Mouse (Mus musculus) effector memory CD4-positive, alpha-beta T cell, adult 7 months (primary cell): ENCODE results near the gene P3h2. TPM values are rescaled to one million over a fixed set of nuclear protein-coding genes. Genes with fewer than 3 reads are reported as not detected.

ENCODE experiments used
- polyA plus RNA-seq: library from polyadenylated mRNA; unstranded; fragments of 100-300 nt; shearing (Covaris generic); gene quantifications from one replicate; pipeline ENCODE4 v1.2.1, GENCODE M21; 2017

The P3h2 gene
- 0.20 TPM for polyA plus RNA-seq

DNA sequence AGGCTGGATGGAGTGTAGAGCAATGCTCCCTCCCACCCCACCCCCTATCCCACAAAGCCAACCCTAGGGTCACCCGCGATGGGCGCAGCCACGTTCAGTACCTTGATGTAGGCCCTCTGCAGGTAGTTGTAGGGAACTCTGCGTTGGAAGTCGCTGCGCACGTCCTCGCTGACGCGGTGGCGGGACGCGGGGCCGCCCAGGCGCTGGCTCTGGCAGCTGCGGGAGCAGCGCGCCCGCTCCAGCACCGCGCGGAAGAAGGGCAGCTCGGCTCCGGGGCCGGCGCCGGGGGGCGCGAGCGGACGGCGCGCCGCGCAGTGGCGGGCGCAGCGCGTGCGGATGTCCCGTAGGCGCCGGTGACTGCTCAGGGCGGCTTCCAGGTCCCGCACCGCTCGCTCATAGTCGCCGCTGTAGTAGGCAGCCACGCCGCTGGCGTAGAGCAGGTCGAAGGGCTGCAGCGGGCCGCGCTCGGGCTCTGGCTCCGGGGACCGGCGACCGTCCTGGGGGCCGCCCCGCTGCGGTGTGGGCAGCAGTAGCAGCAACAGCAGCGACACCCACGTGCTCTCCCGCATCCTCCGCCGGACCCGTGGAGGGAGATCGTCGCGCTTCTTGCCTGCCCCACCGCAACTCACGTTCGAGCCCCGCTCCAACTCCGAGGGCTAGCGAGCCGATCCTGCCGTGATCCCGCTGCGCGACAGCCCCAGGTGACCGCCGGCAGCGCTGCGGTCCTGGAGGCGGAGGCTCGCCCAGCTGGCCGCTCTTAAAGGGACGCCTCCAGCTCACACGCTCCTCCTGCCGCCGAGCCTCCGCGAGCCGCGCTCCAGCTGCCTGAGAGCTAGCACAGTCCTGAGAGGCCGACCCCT, at the start of gene P3h2:
P3h2 (minus strand) TSS at position 670 of the 860 bp plus-strand sequence.

